ENCODE assay signal across 11 mouse cellular contexts in the genomic region with DNA sequence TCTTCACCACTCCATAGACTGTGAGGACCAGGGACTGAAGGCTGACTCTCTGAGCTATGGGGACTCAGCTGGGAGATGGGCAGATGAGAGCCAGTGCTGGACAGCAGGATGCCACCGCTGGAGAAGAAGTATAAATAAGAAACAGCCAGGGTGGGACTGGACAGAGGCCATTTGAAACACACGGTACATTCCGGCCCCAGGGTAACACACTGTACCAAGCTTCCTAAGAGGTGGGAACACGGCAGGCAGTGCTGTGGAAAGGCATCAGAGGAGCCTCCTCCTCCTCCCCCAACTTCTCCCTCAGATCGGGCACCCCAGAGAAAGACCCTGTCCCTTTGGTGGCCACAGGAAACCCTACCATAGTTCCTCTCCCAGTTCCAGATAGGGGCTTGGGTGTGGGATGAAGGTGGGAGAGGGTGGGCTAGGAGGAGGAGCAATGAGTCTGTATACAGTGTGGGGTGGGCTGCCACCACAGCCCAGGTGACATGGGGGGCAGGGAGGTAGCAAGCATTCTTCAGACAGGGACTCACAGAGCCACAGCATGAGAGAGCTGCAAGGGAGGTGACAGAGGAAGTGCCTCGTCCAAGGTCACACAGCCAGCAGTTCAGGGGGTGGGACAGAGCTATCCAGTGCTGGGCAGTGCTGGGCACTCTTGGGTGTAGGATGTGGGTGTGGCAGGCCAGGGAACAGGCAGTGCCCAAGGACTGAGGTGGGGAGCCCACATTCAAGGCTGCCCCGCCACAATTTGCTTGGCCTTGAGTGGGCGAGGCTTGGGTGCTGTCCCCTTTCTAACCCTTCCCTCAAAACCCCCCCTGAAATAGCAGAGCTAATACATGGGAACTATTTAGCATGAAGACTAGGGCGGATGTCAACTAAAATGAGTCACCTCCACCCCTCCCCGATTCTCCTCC. TPM values are rescaled to one million over a fixed set of nuclear protein-coding genes. Genes with fewer than 3 reads are reported as not detected.
DNase-seq lines count a peak whose midpoint lies in the region; ATAC-seq and TF ChIP-seq lines count a peak whose summit lies in the region.
"Had no signal": no experiment of that assay in that cellular context is flagged by ENCODE, and none has a peak within 500 bp of the region (broad histone marks: within the 10 kb centered on the region; RNA-seq: fewer than 3 reads in every experiment).

No protein-coding gene starts in this region.

- no peak overlapping the region for H3K4me3 ChIP-seq in cerebellum, adult 2 months (replicated peaks; ENCODE audit: insufficient read depth, low read depth, low read length)
- no peak overlapping the region for H3K4me3 ChIP-seq in heart, embryonic 15.5 days
- H3K4me3 ChIP-seq: liver, embryonic 15.5 days had no signal

- peak; percentile 20 for DNase-seq in cerebellum, adult 9-11 months
- DNase-seq in cerebellum, adult 2 months = no peak
- DNase-seq in 3T3-L1 (ENCODE audit: low read depth, low spot score) = peak; percentile 26
- no peak for DNase-seq in frontal cortex, postnatal 25 days (ENCODE audit: low spot score in 2 of 2)
- DNase-seq in urinary bladder, postnatal 10 days (ENCODE audit: low spot score) = no peak
- DNase-seq in right cerebral cortex, adult 18-20 months = no peak

- no peak for TF ChIP-seq CTCF in cerebellum, adult 2 months (IDR thresholded peaks at IDR 0.05; ENCODE audit: borderline replicate concordance, insufficient read depth, low read depth, low read length)

- no peaks in the 10 kb centered on the region for H3K9me3 ChIP-seq in heart, embryonic 15.5 days (replicated peaks)
- H3K9me3 ChIP-seq: liver, embryonic 15.5 days had no signal

- ATAC-seq in heart, embryonic 15.5 days (replicated peaks; ENCODE audit: insufficient number of reproducible peaks, insufficient read depth, low FRiP score, low read depth) = no peak
- ATAC-seq in megakaryocyte, adult 5-6 weeks (ENCODE audit: poor library complexity, severe bottlenecking) = peak; percentile 51

- H3K4me1 ChIP-seq in cerebellum, adult 2 months (ENCODE audit: control insufficient read depth, insufficient read depth, low read length) = no peaks in the 10 kb centered on the region; the same call in 1 of the 2 replicates
- H3K4me1 ChIP-seq in heart, embryonic 15.5 days (replicated peaks) = peaks cover 52% of the 10 kb centered on the region

- 0 out of 2 replicates have a peak overlapping the region, but pooled peaks have one; percentile 8 for H3K4me2 ChIP-seq in heart, embryonic 15.5 days
- H3K4me2 ChIP-seq: liver, embryonic 15.5 days had no signal

- no peaks in the 10 kb centered on the region for H3K27me3 ChIP-seq in cerebellum, adult 2 months (ENCODE audit: control insufficient read depth, insufficient read depth, low read length)
- peaks cover 14% of the 10 kb centered on the region for H3K27me3 ChIP-seq in heart, embryonic 15.5 days

- H3K27ac ChIP-seq in cerebellum, adult 2 months (ENCODE audit: insufficient read depth, low read length) = no peak overlapping the region
- peak overlapping the region; percentile 20; the same call in 1 of the 2 replicates for H3K27ac ChIP-seq in heart, embryonic 15.5 days
- H3K27ac ChIP-seq: liver, embryonic 15.5 days had no signal

- no peak for TF ChIP-seq POLR2A in cerebellum, adult 2 months (IDR thresholded peaks at IDR 0.05; ENCODE audit: borderline replicate concordance, insufficient read depth, low read length)

- H3K36me3 ChIP-seq in heart, embryonic 15.5 days = no peaks in the 10 kb centered on the region
- H3K36me3 ChIP-seq: liver, embryonic 15.5 days had no signal

- 71% methylated on average over 10 of the region's 10 CpGs for WGBS in cerebellum, adult 2 months
- 51% methylated on average over 10 of the region's 10 CpGs for WGBS in heart, embryonic 15.5 days

- no peak overlapping the region for H3K9ac ChIP-seq in heart, embryonic 15.5 days
- H3K9ac ChIP-seq: liver, embryonic 15.5 days had no signal

RNA-seq across cellular contexts. Expression of a gene that starts 1.6 kb away (rescaled TPM):
- 8.6 and 8.9 TPM in 2 replicates for polyA plus RNA-seq in cerebellum, adult 2 months (2012; rRNA removed)
- polyA plus RNA-seq in heart, embryonic 15.5 days (2015; fragmentation: Nextera tagmentation; extraction: Ambion mirVana) = 16.2 and 33.9 TPM in 2 replicates
- total RNA-seq in megakaryocyte, adult 5-6 weeks (2015) = 12.8 and 17.9 TPM in 2 replicates
- total RNA-seq in megakaryocyte, adult 5-6 weeks (2017) = 25.9 and 26.8 TPM in 2 replicates

RNA-seq across cellular contexts. Expression of a gene that starts 14.9 kb away (rescaled TPM):
- not detected in 2 replicates for polyA plus RNA-seq in cerebellum, adult 2 months (2012; rRNA removed)
- not detected in 2 replicates for polyA plus RNA-seq in heart, embryonic 15.5 days (2015; fragmentation: Nextera tagmentation; extraction: Ambion mirVana)
- total RNA-seq in megakaryocyte, adult 5-6 weeks (2015) = 0.16 TPM in 1 of 2 replicates, not detected in the other
- not detected in 2 replicates for total RNA-seq in megakaryocyte, adult 5-6 weeks (2017)
- polyA plus RNA-seq: embryonic facial prominence, embryonic 11.5 days; liver, embryonic 15.5 days; stomach, embryonic 14.5 days had no signal

RNA-seq across cellular contexts. Expression of a gene that starts 33.5 kb away (rescaled TPM):
- polyA plus RNA-seq in cerebellum, adult 2 months (2012; rRNA removed) = not detected in 2 replicates
- polyA plus RNA-seq in heart, embryonic 15.5 days (2015; fragmentation: Nextera tagmentation; extraction: Ambion mirVana) = not detected in 2 replicates
- not detected in 2 replicates for total RNA-seq in megakaryocyte, adult 5-6 weeks (2015)
- not detected in 2 replicates for total RNA-seq in megakaryocyte, adult 5-6 weeks (2017)
- polyA plus RNA-seq: embryonic facial prominence, embryonic 11.5 days; liver, embryonic 15.5 days; stomach, embryonic 14.5 days had no signal

RNA-seq across cellular contexts. Expression of a gene that starts 44.9 kb away (rescaled TPM):
- 0.28 TPM in 1 of 2 replicates, not detected in the other for polyA plus RNA-seq in cerebellum, adult 2 months (2012; rRNA removed)
- 1.1 and 1.2 TPM in 2 replicates for polyA plus RNA-seq in heart, embryonic 15.5 days (2015; fragmentation: Nextera tagmentation; extraction: Ambion mirVana)
- not detected in 2 replicates for total RNA-seq in megakaryocyte, adult 5-6 weeks (2015)
- total RNA-seq in megakaryocyte, adult 5-6 weeks (2017) = not detected in 2 replicates
- polyA plus RNA-seq: embryonic facial prominence, embryonic 11.5 days had no signal

RNA-seq across cellular contexts. Expression of a gene that starts 59.8 kb away (rescaled TPM):
- polyA plus RNA-seq in cerebellum, adult 2 months (2012; rRNA removed) = 17.8 and 20.4 TPM in 2 replicates
- polyA plus RNA-seq in heart, embryonic 15.5 days (2015; fragmentation: Nextera tagmentation; extraction: Ambion mirVana) = 0.15 and 0.42 TPM in 2 replicates
- total RNA-seq in megakaryocyte, adult 5-6 weeks (2015) = not detected in 2 replicates
- not detected in 2 replicates for total RNA-seq in megakaryocyte, adult 5-6 weeks (2017)

Comparison
In these comparisons a context has a peak if more than half of its experiments do, and no peak if none do; other contexts are left out.
1. DNase-seq: peak in cerebellum, adult 9-11 months (single experiment) and 3T3-L1 (single experiment); none in cerebellum, adult 2 months (0 of 2), frontal cortex, postnatal 25 days (0 of 2), urinary bladder, postnatal 10 days (single experiment) and right cerebral cortex, adult 18-20 months (single experiment).